In genomic region chr10:121476190-121476967, GRCm38 (mm10) we compare ENCODE assay signal across 8 mouse cellular contexts. TPM values are rescaled to one million over a fixed set of nuclear protein-coding genes. Genes with fewer than 3 reads are reported as not detected.
DNase-seq lines count a peak whose midpoint lies in the region; ATAC-seq and TF ChIP-seq lines count a peak whose summit lies in the region.

Gene Rassf3, minus strand, starts transcription at chr10:121476347.

- in situ Hi-C loops in ES-E14 (cut with MboI; ENCODE audit: low sequenced_read_pairs in 2 of 2, unreplicated experiment in 2 of 2): no loop called here

- H3K4me2 ChIP-seq in forebrain, embryonic 13.5 days: peak within 1 kb of the TSS; percentile 97
- H3K4me2 ChIP-seq in heart, postnatal 0 days (ENCODE audit: low read depth, low read length): peak within 1 kb of the TSS; percentile 72
- H3K4me2 ChIP-seq in liver, postnatal 0 days (ENCODE audit: low read depth, low read length): peak within 1 kb of the TSS; percentile 91
- H3K4me2 ChIP-seq in neural tube, embryonic 13.5 days: peak within 1 kb of the TSS; percentile 93

- H3K9me3 ChIP-seq in ES-E14 (ENCODE audit: control insufficient read depth, insufficient read depth, low read depth, low read length): no peaks in the 10 kb centered on the region
- H3K9me3 ChIP-seq in forebrain, embryonic 13.5 days (replicated peaks): no peaks in the 10 kb centered on the region
- H3K9me3 ChIP-seq in heart, postnatal 0 days (replicated peaks; ENCODE audit: control insufficient read depth, low read length): no peaks in the 10 kb centered on the region
- no peaks in the 10 kb centered on the region for H3K9me3 ChIP-seq in liver, postnatal 0 days (ENCODE audit: low read length)
- H3K9me3 ChIP-seq in neural tube, embryonic 13.5 days: no peaks in the 10 kb centered on the region

- TF ChIP-seq CTCF in heart, postnatal 0 days (IDR thresholded peaks at IDR 0.05; ENCODE audit: low read depth): peak; percentile 33; the same call in 1 of the 2 replicates
- TF ChIP-seq CTCF in liver, postnatal 0 days (IDR thresholded peaks at IDR 0.05; ENCODE audit: low read depth): peak; percentile 37
- no peak for TF ChIP-seq CTCF in testis, adult 2 months (IDR thresholded peaks at IDR 0.05; ENCODE audit: control insufficient read depth, insufficient read depth, insufficient replicate concordance, low read depth, low read length)

- peaks cover 0 to 10% of the 10 kb centered on the region in 2 experiments; a peak in 3 of 4 replicates for H3K4me1 ChIP-seq in ES-E14 (ENCODE audit: control insufficient read depth in 2 of 2, insufficient read depth in 2 of 2, low read length in 2 of 2, poor library complexity in 1 of 2)
- H3K4me1 ChIP-seq in forebrain, embryonic 13.5 days: peaks cover 22% of the 10 kb centered on the region
- H3K4me1 ChIP-seq in heart, postnatal 0 days (ENCODE audit: control insufficient read depth, insufficient read depth): peaks cover 41% of the 10 kb centered on the region
- H3K4me1 ChIP-seq in liver, postnatal 0 days (ENCODE audit: insufficient read depth): peaks cover 37% of the 10 kb centered on the region
- H3K4me1 ChIP-seq in neural tube, embryonic 13.5 days (replicated peaks): peaks cover 47% of the 10 kb centered on the region
- H3K4me1 ChIP-seq in testis, adult 2 months (ENCODE audit: control insufficient read depth, insufficient read depth, low read length): peaks cover 4% of the 10 kb centered on the region

- no peak for TF ChIP-seq EP300 in heart, postnatal 0 days (IDR thresholded peaks at IDR 0.05; ENCODE audit: low read depth)
- peak; percentile 54 for TF ChIP-seq EP300 in liver, postnatal 0 days (IDR thresholded peaks at IDR 0.05; ENCODE audit: low read depth)

- H3K36me3 ChIP-seq in ES-E14 (ENCODE audit: control insufficient read depth, insufficient read depth, low read length, poor library complexity, severe bottlenecking): no peaks in the 10 kb centered on the region
- H3K36me3 ChIP-seq in forebrain, embryonic 13.5 days (ENCODE audit: poor library complexity, severe bottlenecking): no peaks in the 10 kb centered on the region
- H3K36me3 ChIP-seq in heart, postnatal 0 days (replicated peaks; ENCODE audit: control insufficient read depth, insufficient read depth, low read length): no peaks in the 10 kb centered on the region
- H3K36me3 ChIP-seq in liver, postnatal 0 days (replicated peaks; ENCODE audit: insufficient read depth, low read length): no peaks in the 10 kb centered on the region
- H3K36me3 ChIP-seq in neural tube, embryonic 13.5 days: no peaks in the 10 kb centered on the region
- H3K36me3 ChIP-seq in testis, adult 2 months (ENCODE audit: control insufficient read depth, insufficient read depth, low read length): no peaks in the 10 kb centered on the region

- peak within 1 kb of the TSS; percentile 82 to 94 for H3K4me3 ChIP-seq in ES-E14 (ENCODE audit: insufficient read depth in 1 of 2, low read depth in 1 of 2, low read length in 2 of 2, poor library complexity in 1 of 2, severe bottlenecking in 1 of 2)
- H3K4me3 ChIP-seq in forebrain, embryonic 13.5 days: peak within 1 kb of the TSS; percentile 58
- H3K4me3 ChIP-seq in heart, postnatal 0 days (ENCODE audit: low read depth, low read length): peak within 1 kb of the TSS; percentile 84
- H3K4me3 ChIP-seq in liver, postnatal 0 days (ENCODE audit: low read depth, low read length): peak within 1 kb of the TSS; percentile 84
- peak within 1 kb of the TSS; percentile 65 for H3K4me3 ChIP-seq in neural tube, embryonic 13.5 days
- peak within 1 kb of the TSS; percentile 76 for H3K4me3 ChIP-seq in testis, adult 2 months (ENCODE audit: control insufficient read depth, low read depth, low read length)

- H3K27me3 ChIP-seq in forebrain, embryonic 13.5 days: peaks cover 25% of the 10 kb centered on the region
- no peaks in the 10 kb centered on the region for H3K27me3 ChIP-seq in heart, postnatal 0 days (ENCODE audit: control insufficient read depth, insufficient read depth, low read length)
- no peaks in the 10 kb centered on the region for H3K27me3 ChIP-seq in liver, postnatal 0 days (ENCODE audit: insufficient read depth, low read length)
- peaks cover 15% of the 10 kb centered on the region for H3K27me3 ChIP-seq in neural tube, embryonic 13.5 days
- H3K27me3 ChIP-seq in testis, adult 2 months (ENCODE audit: control insufficient read depth, insufficient read depth, low read length): no peaks in the 10 kb centered on the region

- H3K9ac ChIP-seq in ES-E14 (ENCODE audit: insufficient read depth, low read depth, low read length, poor library complexity, severe bottlenecking): peak within 1 kb of the TSS; percentile 88
- H3K9ac ChIP-seq in forebrain, embryonic 13.5 days: peak within 1 kb of the TSS; percentile 75
- peak within 1 kb of the TSS; percentile 91 for H3K9ac ChIP-seq in heart, postnatal 0 days (replicated peaks; ENCODE audit: low read depth, low read length)
- H3K9ac ChIP-seq in liver, postnatal 0 days (replicated peaks): peak within 1 kb of the TSS; percentile 79
- peak within 1 kb of the TSS; percentile 78 for H3K9ac ChIP-seq in neural tube, embryonic 13.5 days

- 2% methylated on average over 47 of the region's 62 CpGs for WGBS in forebrain, embryonic 13.5 days
- WGBS in heart, postnatal 0 days: 1% methylated on average over 49 of the region's 62 CpGs
- 2% methylated on average over 34 of the region's 62 CpGs for WGBS in liver, postnatal 0 days (ENCODE audit: insufficient replicate concordance)
- 1% methylated on average over 45 of the region's 62 CpGs for WGBS in neural tube, embryonic 13.5 days

- H3K27ac ChIP-seq in ES-E14 (ENCODE audit: insufficient read depth, low read depth, low read length, poor library complexity, severe bottlenecking): peak within 1 kb of the TSS; percentile 94
- H3K27ac ChIP-seq in forebrain, embryonic 13.5 days: no peak within 1 kb of the TSS
- peak within 1 kb of the TSS; percentile 89 for H3K27ac ChIP-seq in heart, postnatal 0 days (ENCODE audit: low read depth)
- peak within 1 kb of the TSS; percentile 91 for H3K27ac ChIP-seq in liver, postnatal 0 days (ENCODE audit: low read depth)
- H3K27ac ChIP-seq in neural tube, embryonic 13.5 days (replicated peaks): peak within 1 kb of the TSS; percentile 54
- H3K27ac ChIP-seq in testis, adult 2 months (ENCODE audit: control insufficient read depth, insufficient read depth, low read depth, low read length): peak within 1 kb of the TSS; percentile 23; the same call in 1 of the 2 replicates

- no peak; the same call in 1 of the 2 replicates for TF ChIP-seq POLR2A in testis, adult 2 months (IDR thresholded peaks at IDR 0.05; ENCODE audit: control insufficient read depth, low read depth, low read length)

- DNase-seq in ES-E14 (ENCODE audit: low read depth, low spot score): peak; percentile 94
- DNase-seq in heart, postnatal 0 days (ENCODE audit: low spot score): peak; percentile 92
- peak; percentile 100 for DNase-seq in kidney, postnatal 4 days
- DNase-seq in liver, postnatal 0 days: peak; percentile 100

- ATAC-seq in cerebellum, adult (ENCODE audit: insufficient number of reproducible peaks, low FRiP score, low TSS enrichment): peak; percentile 50
- peak; percentile 92 for ATAC-seq in forebrain, embryonic 13.5 days
- ATAC-seq in heart, postnatal 0 days (ENCODE audit: insufficient read depth, low read depth): peak; percentile 91
- ATAC-seq in liver, postnatal 0 days: peak; percentile 92
- peak; percentile 90 for ATAC-seq in neural tube, embryonic 13.5 days (ENCODE audit: low read depth)

TF ChIP-seq in ES-E14, 5 proteins besides CTCF, POLR2A, EP300 and RAD21:
- no peak for TF ChIP-seq MAFK (IDR thresholded peaks at IDR 0.05; ENCODE audit: insufficient read depth, low read depth, low read length)
- no peak for TF ChIP-seq CHD2 (IDR thresholded peaks at IDR 0.05; ENCODE audit: low read depth, low read length)
- TF ChIP-seq ZC3H11A (IDR thresholded peaks at IDR 0.05; ENCODE audit: borderline replicate concordance, low read depth, low read length): no peak
- no peak; the same call in 1 of the 2 replicates for TF ChIP-seq HCFC1 (IDR thresholded peaks at IDR 0.05; ENCODE audit: borderline replicate concordance, insufficient read depth, low read length)
- no peak for TF ChIP-seq ZNF384 (IDR thresholded peaks at IDR 0.05; ENCODE audit: low read depth, low read length)

RNA-seq across cellular contexts. Expression of gene Rassf3, which starts in this region (rescaled TPM):
- 11.9 and 13.1 TPM in 2 replicates for total RNA-seq in ES-E14 (2012; rRNA removed)
- polyA plus RNA-seq in forebrain, embryonic 13.5 days (2015; fragmentation: Nextera tagmentation; extraction: Ambion mirVana): 3.5 and 3.7 TPM in 2 replicates
- total RNA-seq in heart, postnatal 0 days (2014; rRNA removed; ENCODE audit: low replicate concordance): 27.9 and 32.3 TPM in 2 replicates
- 22.0 and 23.4 TPM in 2 replicates for polyA plus RNA-seq in heart, postnatal 0 days (2015; fragmentation: Nextera tagmentation; extraction: Ambion mirVana)
- polyA plus RNA-seq in liver, postnatal 0 days (2015; fragmentation: Nextera tagmentation; extraction: Ambion mirVana): 16.4 and 16.6 TPM in 2 replicates
- polyA plus RNA-seq in neural tube, embryonic 13.5 days (2015; fragmentation: Nextera tagmentation; extraction: Ambion mirVana): 6.2 and 8.0 TPM in 2 replicates
- 2.0 and 2.1 TPM in 2 replicates for polyA plus RNA-seq in testis, adult 2 months (2012; rRNA removed)
